Mouse (Mus musculus): Measurements from ENCODE around the gene Rpl10a.
"Not testable (repeated sequence)": the region's sequence is repeated elsewhere in the genome, so short reads cannot be mapped to it uniquely, and the experiment has no call there.

The Rpl10a gene

GRCm38 (mm10) chr17:28308297-28309195 lies 19.7 kb upstream of the Rpl10a start:
- peak; percentile 96 for DNase-seq (ENCODE audit: low spot score)

DNA sequence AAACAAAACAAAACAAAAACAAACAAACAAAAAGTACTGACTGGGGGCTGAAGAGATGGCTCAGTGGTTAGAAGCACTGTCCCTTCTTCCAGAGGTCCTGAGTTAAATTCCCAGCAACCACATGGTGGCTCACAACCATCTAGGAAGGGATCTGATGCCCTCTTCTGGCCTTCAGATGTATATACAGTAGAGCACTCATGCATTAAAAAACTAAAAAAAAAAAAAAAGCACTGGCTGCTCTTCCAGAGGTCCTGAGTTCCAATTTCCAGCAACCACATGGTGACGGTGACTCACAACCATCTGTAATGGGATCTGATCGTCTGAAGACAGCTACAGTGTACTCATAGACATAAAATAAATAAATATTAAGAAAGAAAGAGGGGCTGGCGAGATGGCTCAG lies 17.4 kb upstream of the Rpl10a start:
- DNase-seq (ENCODE audit: low spot score), result no peak

DNA sequence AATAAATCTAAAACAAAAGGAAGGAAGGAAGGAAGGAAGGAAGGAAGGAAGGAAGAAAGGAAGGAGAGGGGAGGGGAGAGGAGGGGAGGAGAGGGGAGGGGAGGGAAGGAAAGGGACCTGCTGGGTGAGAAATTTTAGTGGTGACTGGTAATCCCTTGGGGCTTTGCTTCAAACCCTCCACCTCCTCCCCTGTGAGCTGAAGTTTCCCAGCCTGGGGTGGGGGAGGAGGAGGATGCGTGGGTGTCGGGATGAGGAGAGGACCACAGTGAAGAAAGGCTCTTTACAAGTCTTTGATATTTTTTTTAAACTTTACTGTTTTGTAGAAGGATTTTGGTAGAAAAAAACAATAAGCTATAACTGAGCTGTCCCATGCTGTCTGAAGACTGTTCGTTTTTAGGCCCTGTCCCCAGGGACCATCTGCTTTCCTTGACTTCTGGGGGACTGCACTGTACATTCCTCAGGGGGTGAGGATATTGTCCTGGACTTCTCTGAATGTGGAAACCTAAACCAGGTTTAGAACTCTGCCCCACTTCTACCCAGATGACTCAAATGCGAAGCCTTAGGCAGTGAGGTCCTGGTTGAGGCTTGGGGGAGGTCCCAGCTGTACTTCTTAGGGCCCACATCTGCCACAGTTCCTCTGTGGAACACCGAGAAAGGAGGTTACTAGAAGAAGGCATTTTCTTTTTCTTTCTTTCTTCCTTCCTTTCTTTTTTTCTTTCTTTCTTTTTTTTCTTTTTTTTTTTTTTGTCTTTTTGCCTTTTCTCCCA lies 16.7 kb upstream of the Rpl10a start:
- no peak for DNase-seq (ENCODE audit: low spot score)

- DNase-seq (ENCODE audit: low spot score), result no peak
Observed at GRCm38 (mm10) chr17:28312232-28313211, 15.7 kb upstream of the Rpl10a start.

- DNase-seq (ENCODE audit: low spot score), result peak; percentile 99
Observed at GRCm38 (mm10) chr17:28313212-28313879, 14.9 kb upstream of the Rpl10a start, which contains the start of gene Fance. Gene Fance, plus strand, starts transcription at chr17:28313519.

GRCm38 (mm10) chr17:28313880-28314225 lies 14.4 kb upstream of the Rpl10a start:
- DNase-seq (ENCODE audit: low spot score), result no peak

GRCm38 (mm10) chr17:28315611-28316160 lies 12.6 kb upstream of the Rpl10a start:
- no peak for DNase-seq (ENCODE audit: low spot score)

- no peak for DNase-seq (ENCODE audit: low spot score)
Observed at GRCm38 (mm10) chr17:28316476-28316875, 11.8 kb upstream of the Rpl10a start.

- no peak for DNase-seq (ENCODE audit: low spot score)
Observed at GRCm38 (mm10) chr17:28317091-28317490, 11.2 kb upstream of the Rpl10a start.

DNA sequence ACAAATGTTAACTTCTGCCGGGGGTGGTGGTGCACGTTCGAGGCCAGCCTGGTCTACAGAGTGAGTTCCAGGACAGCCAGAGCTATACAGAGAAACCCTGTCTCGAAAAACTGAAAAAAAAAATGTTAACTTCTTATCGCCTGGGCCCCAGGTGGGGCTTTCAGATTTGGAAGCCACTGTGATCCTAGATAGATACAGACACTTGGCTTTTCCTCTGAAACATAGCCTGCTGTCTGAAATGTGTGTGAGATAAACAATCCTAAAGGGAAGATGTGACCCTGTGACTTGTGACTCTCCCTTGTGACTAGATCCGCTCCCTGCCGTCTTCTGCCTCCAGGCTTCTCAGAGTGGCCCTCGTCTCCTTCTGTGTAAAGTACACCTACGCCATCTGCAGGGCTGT lies 10.5 kb upstream of the Rpl10a start:
- DNase-seq (ENCODE audit: low spot score), result no peak

DNA sequence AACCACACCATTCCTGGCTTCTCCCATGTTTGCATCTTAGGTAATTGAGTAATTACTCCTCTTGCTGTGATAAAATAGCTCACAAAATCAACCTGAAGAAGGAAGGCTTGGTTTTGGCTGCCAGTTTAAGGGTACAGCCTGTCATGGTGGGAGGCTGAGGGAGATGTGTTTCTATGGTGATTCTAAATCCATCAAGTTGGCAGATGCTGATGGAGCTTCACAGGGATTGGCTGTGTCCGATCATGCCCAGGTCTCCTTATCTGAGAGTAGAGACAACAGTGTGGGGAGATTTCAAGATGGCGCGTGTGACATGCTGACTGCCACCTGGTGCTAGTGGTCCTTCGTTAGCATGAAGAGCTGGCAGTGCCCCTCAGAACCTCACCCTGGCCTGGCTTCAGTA lies 6.6 kb upstream of the Rpl10a start:
- no peak for DNase-seq (ENCODE audit: low spot score)

GRCm38 (mm10) chr17:28323786-28324185 lies 4.5 kb upstream of the Rpl10a start:
- DNase-seq (ENCODE audit: low spot score), result no peak

DNA sequence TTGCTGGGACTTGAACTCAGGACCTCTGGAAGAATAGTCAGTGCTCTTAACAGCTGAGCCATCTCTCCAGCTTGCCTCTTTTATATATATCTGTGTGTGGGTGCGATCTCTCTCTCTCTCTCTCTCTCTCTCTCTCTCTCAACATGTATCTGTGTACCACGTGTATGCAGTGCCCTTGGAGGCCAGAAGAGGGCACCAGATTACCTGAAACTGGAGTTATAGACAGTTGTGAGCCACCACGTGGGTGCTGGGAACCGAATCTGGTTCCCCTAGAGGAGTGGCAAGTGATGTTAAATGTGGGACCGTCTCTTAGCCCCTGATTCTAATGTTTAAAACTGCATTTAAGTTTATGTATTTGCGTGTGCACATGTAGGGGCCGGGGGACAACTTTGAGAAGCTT lies 3.9 kb upstream of the Rpl10a start:
- DNase-seq (ENCODE audit: low spot score), result not testable (repeated sequence)

DNA sequence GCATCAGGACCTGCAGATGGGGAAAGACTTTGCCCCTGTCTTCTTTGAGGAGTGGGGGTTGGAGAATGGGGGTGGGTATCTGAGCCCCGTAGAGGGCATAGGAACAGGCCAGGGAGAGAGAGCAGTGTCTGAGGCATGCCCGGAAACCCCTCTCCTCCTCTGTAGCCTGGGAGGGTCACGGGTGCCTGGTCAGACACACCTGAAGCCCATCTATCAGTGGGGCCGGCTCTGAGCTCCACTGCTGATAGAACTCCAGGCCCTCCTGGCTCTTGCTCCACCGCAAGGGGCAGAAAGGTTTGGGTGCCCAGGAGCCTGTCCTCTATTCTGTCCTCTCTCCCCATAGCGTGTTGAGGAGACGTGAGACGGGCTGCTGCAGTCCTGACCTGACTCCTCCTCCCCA lies 2.5 kb upstream of the Rpl10a start:
- DNase-seq (ENCODE audit: low spot score), result no peak

DNA sequence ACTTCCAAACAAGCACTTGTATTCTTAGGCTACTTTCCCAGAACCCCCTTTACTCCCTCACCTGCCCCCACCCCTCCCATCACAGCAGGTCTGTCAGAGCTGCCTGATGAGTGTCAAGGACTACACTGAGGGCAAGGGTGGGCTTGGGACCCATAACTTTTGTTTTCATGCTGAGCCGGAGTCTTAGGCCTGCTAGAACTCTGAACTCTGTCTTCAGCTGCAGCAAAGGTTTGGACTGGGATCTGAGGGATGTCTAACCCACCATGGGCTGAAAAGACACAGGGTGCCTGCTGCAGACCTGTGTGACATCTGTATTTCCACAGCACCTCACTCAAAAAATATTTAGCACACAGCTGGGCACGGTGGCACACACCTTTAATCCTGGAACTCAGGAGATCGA lies 1.3 kb upstream of the Rpl10a start:
- DNase-seq (ENCODE audit: low spot score), result no peak

GRCm38 (mm10) chr17:28327673-28328325 lies 472 bp upstream of the Rpl10a start:
- DNase-seq (ENCODE audit: low spot score), result no peak

DNA sequence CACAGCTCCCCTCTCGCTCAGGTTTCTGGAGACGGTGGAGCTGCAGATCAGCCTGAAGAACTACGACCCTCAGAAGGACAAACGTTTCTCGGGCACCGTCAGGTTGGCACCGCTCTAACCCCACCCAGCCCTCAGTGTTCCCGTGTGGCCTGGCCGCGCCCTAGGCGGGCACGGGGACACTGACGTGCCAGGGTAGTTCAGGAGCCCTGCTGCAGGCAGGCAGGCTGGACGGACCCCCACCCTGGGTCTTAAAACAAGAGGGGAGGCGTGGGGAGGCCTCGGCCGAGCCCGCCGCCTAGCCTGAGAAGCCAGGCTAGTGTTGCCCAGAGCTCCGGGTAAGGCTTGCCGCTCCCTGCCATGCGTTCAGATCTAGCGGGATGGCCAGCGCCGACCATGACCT lies 675 bp downstream of the Rpl10a start:
- no peak for DNase-seq (ENCODE audit: low spot score)

DNA sequence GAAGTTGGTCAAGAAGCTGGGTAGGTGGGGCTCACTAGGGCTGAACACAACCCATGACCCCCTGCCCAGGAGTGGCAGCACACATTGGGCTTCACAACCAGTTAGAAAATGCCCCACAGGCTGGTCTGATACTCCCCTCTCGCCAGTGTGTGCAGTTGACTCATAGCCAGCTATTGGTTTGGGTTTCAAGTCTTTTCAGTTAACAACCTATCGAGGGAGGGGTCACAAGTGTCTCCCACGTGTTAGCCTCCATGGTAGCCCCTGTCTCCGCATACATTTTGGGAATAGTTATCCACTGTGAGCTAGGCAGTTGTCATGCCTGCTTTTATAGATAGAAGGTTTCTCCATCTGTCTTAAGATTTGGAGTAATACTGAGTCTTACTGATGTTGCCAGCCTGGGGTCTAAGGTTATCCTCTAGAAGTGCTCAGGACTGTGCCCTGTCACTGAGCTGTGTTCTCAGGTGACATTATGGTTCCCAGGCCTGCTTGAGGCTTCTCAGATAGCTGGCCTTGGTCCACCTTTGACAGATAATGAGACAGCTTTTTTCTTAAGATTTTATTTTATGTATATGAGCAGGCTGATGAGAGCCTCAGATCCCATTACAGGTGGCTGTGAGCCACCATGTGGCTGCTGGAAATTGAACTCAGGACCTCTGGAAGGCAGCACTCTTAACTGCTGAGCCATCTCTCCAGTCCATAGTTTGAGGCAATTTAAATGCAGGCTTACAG lies 1.4 kb downstream of the Rpl10a start:
- DNase-seq (ENCODE audit: low spot score), result no peak

DNA sequence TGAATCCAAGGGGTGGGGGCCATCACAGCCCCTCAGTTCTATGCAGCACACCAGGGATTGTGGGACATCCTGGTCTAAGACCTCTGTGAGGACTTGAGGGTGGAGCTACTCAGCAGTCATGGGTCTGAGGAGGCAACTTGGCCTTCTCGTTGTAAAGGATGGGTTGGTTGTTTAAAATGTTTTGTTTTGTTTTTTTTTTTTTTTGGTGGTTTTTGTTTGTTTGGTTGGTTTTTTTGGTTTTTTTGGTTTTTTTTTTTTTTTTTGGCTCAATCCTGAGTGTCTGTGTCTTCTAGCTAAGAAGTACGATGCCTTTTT lies 1.9 kb downstream of the Rpl10a start:
- no peak for DNase-seq (ENCODE audit: low spot score)

GRCm38 (mm10) chr17:28330590-28330989 lies 2.3 kb downstream of the Rpl10a start:
- not testable (repeated sequence) for DNase-seq (ENCODE audit: low spot score)

Measured in testis, postnatal 10 days (tissue).